Mouse (Mus musculus) hindbrain, embryonic 12.5 days (tissue): ENCODE results near the gene Pitpnm1. TPM values are rescaled to one million over a fixed set of nuclear protein-coding genes. Genes with fewer than 3 reads are reported as not detected.
"Not testable (repeated sequence)": the region's sequence is repeated elsewhere in the genome, so short reads cannot be mapped to it uniquely, and the experiment has no call there.

ENCODE experiments used
- ATAC-seq: fragments of 200-750 bp; cut with Nextera tagmentation; 2 replicates; pipeline ENCODE4 v1.8.0; 2017; ENCODE audit warnings: moderate TSS enrichment; ENCODE audit not compliant: low FRiP score
- H3K27ac ChIP-seq: fragments of 300-500 bp; sonication (generic); 2 replicates; pipeline ENCODE4 v1.5.1; 2016; ENCODE audit warnings: mild to moderate bottlenecking
- H3K27me3 ChIP-seq: fragments of 300-500 bp; sonication (generic); 2 replicates; pipeline ENCODE4 v1.6.1; 2016; ENCODE audit warnings: mild to moderate bottlenecking
- H3K36me3 ChIP-seq: fragments of 300-500 bp; sonication (generic); 2 replicates; pipeline ENCODE4 v1.6.1; 2016; ENCODE audit warnings: mild to moderate bottlenecking
- H3K4me1 ChIP-seq: fragments of 300-500 bp; sonication (generic); 2 replicates; pipeline ENCODE4 v1.6.1; 2016
- H3K4me2 ChIP-seq: fragments of 300-500 bp; sonication (generic); replicated peaks from 2 replicates; pipeline ENCODE4 v1.6.1; 2016; ENCODE audit warnings: mild to moderate bottlenecking
- H3K4me3 ChIP-seq: fragments of 300-500 bp; sonication (generic); 2 replicates; pipeline ENCODE4 v1.5.1; 2016; ENCODE audit warnings: mild to moderate bottlenecking
- H3K9ac ChIP-seq: fragments of 300-500 bp; sonication (generic); 2 replicates; pipeline ENCODE4 v1.6.1; 2016; ENCODE audit warnings: mild to moderate bottlenecking, moderate library complexity
- H3K9me3 ChIP-seq: fragments of 300-500 bp; sonication (generic); replicated peaks from 2 replicates; pipeline ENCODE4 v1.6.1; 2016; ENCODE audit warnings: mild to moderate bottlenecking
- WGBS: fragments of 180-500 bp; shearing (Covaris S2); methylation state at CpG from one replicate; pipeline ENCODE4 v1.1.7; 2016; 5-methylcytosine and 5-hydroxymethylcytosine counted together
- polyA plus RNA-seq: library from polyadenylated mRNA; unstranded; fragments of >200 nt; fragmentation: Nextera tagmentation; extraction: Ambion mirVana; gene quantifications from 2 replicates; pipeline ENCODE4 v1.2.1, GENCODE M21; 2016

Pitpnm1 gene
- polyA plus RNA-seq, 1 experiment from 2014 or later: 24.4 TPM

DNA sequence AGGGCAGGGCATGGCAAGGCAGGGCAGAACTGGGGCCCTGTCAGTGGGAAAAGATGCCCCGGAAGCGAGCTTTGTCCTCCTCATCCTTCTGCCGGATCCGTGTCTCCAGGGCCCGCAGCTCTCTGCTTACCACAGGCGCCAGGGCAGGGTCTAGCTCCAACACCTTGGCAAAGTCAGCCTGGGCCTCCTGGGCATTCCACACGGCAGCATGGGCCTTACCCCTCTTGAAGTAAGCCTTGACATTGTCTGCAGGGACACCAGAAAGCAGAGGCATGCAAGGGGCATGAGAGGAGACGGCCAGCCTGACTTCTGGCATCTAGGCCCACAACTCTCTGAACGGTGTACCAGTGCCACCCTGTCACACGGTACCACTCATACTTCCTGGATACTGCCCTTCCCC lies 14.8 kb downstream of the Pitpnm1 start:
- H3K4me3 ChIP-seq: no peak overlapping the region
- H3K27ac ChIP-seq: no peak overlapping the region
- H3K9me3 ChIP-seq: no peaks in the 10 kb centered on the region
- 94% methylated on average over 10 of the region's 10 CpGs for WGBS
- H3K4me1 ChIP-seq: no peaks in the 10 kb centered on the region
- no peak for ATAC-seq
- H3K27me3 ChIP-seq: no peaks in the 10 kb centered on the region
- peaks cover 65% of the 10 kb centered on the region for H3K36me3 ChIP-seq
- no peak overlapping the region for H3K9ac ChIP-seq
- no peak overlapping the region for H3K4me2 ChIP-seq

DNA sequence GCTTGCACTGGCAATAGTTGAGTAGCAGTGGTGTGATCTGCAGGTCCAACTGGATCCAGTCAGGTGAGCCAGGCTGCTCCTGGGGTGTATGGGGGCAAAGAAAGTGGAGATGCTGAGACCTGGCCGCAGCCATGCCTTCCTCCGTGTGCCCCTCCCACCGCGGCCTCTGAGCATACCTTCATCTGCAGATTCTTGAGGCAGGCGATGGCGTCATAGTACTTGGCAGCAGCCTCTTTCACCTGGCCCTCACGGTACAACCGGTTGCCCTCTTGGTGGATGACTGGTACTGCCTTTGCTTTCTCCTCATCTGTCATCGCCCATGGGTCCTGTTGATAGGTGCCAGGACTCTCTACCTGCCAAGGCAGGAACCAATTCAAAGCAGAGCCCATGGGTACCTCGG lies 15.3 kb downstream of the Pitpnm1 start:
- Histone ChIP-seq H3K4me2 (no peak overlapping the region), H3K4me3 (no peak overlapping the region), H3K27me3 (no peaks in the 10 kb centered on the region), H3K9ac (no peak overlapping the region), H3K9me3 (no peaks in the 10 kb centered on the region), H3K36me3 (peaks cover 65% of the 10 kb centered on the region), H3K4me1 (peaks cover 2% of the 10 kb centered on the region), H3K27ac (no peak overlapping the region)
- 95% methylated on average over 10 of the region's 10 CpGs for WGBS
- ATAC-seq: no peak

DNA sequence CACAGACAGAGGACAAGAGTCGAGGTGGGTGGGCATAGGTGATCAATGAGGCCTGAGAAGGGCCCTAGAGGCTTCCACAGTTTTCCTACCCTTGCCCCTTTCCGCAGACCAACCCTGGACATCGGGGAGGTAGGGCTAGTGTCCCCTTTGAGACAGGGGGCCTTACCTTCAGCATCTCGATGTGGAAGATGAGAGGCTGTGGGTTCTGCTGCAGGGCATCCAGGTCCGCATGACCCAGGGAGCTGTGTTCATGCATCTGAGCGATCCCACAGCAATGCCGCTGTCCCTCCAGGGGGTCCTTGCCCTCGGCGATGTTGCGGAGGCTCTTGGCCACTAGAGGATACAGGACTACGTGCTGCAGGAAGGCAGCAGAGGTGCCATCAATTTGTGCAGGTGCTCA lies 16.0 kb downstream of the Pitpnm1 start:
- Histone ChIP-seq H3K4me2 (no peak overlapping the region), H3K36me3 (peaks cover 65% of the 10 kb centered on the region), H3K4me3 (no peak overlapping the region), H3K4me1 (peaks cover 9% of the 10 kb centered on the region), H3K9me3 (no peaks in the 10 kb centered on the region), H3K27me3 (no peaks in the 10 kb centered on the region), H3K27ac (no peak overlapping the region), H3K9ac (no peak overlapping the region)
- 83% methylated on average over 11 of the region's 11 CpGs for WGBS
- ATAC-seq: no peak

DNA sequence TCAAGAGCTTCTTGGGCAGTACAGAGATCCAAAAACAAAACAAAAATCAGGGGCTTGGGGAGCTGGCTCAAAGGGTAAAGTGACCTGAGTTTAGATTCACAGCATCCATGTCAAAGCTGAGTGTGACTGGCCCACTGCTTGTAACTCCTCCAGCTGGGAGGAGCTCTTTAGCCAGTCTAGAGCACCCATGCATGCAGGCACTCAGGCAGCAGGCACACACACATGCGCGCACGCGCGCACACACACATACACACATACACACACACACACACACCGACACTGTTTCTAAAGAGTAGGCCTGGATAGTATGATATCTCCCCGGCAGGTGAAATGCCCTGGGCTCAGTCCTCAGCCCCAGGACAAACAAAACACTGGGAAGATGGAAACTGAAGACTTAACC lies 17.2 kb downstream of the Pitpnm1 start:
- H3K27ac ChIP-seq: no peak overlapping the region
- ATAC-seq: no peak
- no peak overlapping the region for H3K4me2 ChIP-seq
- H3K4me3 ChIP-seq: no peak overlapping the region
- no peaks in the 10 kb centered on the region for H3K27me3 ChIP-seq
- H3K9me3 ChIP-seq: no peaks in the 10 kb centered on the region
- H3K4me1 ChIP-seq: peaks cover 11% of the 10 kb centered on the region
- no peak overlapping the region for H3K9ac ChIP-seq
- H3K36me3 ChIP-seq: peaks cover 56% of the 10 kb centered on the region
- WGBS: 98% methylated on average over 7 of the region's 7 CpGs

DNA sequence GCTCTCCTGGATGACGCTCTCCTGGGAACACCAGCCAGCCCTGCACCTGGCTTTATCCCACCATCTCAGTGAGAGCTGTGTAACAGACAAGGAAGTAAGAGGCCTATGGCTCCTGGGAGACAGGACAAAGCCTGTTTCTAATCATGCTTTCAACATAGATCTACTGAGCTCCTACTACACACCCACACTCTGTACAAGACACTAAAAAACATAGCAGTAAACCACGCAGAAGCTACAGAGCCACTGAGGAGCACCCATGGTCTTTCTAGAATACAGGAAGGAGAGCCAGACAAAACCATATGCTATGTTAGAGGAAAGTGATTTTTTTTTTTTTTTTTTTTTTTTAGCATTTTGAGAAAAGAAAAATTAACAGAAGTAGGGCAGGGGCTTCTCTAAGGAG lies 18.6 kb downstream of the Pitpnm1 start:
- peaks cover 45% of the 10 kb centered on the region for H3K36me3 ChIP-seq
- ATAC-seq: no peak

DNA sequence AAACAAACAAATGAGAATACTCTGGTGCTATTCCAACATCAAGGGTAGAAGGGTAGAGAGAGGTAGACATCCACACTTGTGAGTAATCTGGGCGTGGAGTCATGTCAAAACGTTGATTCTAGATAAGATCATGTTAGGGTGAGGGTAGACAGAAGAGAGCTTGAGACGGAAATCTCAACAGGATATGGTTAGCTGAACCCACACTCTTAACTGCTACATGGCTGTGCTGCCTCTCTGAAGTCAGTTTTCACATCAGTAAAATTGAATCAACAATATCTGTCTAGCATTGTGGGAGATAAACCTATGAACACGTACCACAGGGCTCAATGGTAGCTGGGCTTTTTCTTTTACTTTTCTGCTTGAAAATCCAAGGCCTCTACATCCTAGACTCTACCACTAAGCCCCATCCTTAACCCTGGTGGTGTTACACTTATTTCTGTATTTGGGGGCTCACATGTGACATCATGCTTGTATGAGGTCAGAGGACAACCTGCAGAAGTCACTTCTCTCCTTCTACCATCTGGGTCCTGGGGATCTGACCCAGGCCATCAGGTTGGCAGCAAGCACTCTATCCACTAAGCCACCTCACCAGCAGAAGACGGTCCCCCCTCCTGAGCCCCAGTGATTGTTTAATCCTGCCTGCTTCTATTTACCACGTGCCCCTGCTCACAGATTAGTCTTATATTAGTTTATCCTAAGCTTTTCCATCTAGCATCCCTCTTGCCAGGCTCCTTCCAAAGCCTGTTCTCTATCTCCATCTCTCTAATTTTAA lies 20.1 kb downstream of the Pitpnm1 start:
- no peaks in the 10 kb centered on the region for H3K27me3 ChIP-seq
- ATAC-seq: no peak
- no peaks in the 10 kb centered on the region for H3K9me3 ChIP-seq
- peaks cover 11% of the 10 kb centered on the region for H3K4me1 ChIP-seq
- 0 out of 2 replicates have a peak overlapping the region, but pooled peaks have one; percentile 43 for H3K4me3 ChIP-seq
- H3K36me3 ChIP-seq: peaks cover 29% of the 10 kb centered on the region
- peak overlapping the region; percentile 49 for H3K4me2 ChIP-seq
- WGBS: 93% methylated on average over 6 of the region's 6 CpGs
- no peak overlapping the region for H3K27ac ChIP-seq
- H3K9ac ChIP-seq: no peak overlapping the region

More for the DNA sequence above, 18.6 kb downstream of the Pitpnm1 start:
- Histone ChIP-seq H3K4me1 (peaks cover 11% of the 10 kb centered on the region), H3K9me3 (no peaks in the 10 kb centered on the region), H3K4me2 (no peak overlapping the region), H3K4me3 (no peak overlapping the region), H3K9ac (no peak overlapping the region), H3K27me3 (no peaks in the 10 kb centered on the region), H3K27ac (no peak overlapping the region)
- WGBS: 95% methylated on average over 2 of the region's 2 CpGs

DNA sequence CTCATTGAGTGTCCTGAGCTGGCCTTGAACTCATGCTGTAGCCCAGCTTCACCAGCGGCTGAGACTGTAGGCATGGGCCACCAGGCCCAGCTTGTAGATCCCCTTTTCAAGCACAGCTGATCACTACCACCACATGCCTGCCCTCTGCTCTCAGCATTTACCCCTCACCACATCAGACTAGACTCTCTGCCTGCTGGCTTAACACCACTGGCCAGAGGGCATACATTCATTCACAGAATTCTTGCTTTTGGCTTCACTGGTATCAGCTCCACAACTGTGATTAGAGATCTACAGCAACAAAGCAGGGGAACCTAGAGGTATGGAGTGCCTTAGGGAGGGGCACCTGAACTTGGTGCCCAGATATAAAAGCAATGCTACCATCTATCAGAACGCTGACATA lies 20.7 kb downstream of the Pitpnm1 start:
- Histone ChIP-seq H3K4me2 (peak overlapping the region; percentile 49), H3K9me3 (no peaks in the 10 kb centered on the region), H3K27ac (no peak overlapping the region), H3K4me3 (0 out of 2 replicates have a peak overlapping the region, but pooled peaks have one; percentile 43), H3K27me3 (no peaks in the 10 kb centered on the region), H3K36me3 (peaks cover 23% of the 10 kb centered on the region), H3K4me1 (peaks cover 14% of the 10 kb centered on the region), H3K9ac (no peak overlapping the region)
- no peak for ATAC-seq
- WGBS: 99% methylated on average over 2 of the region's 2 CpGs

DNA sequence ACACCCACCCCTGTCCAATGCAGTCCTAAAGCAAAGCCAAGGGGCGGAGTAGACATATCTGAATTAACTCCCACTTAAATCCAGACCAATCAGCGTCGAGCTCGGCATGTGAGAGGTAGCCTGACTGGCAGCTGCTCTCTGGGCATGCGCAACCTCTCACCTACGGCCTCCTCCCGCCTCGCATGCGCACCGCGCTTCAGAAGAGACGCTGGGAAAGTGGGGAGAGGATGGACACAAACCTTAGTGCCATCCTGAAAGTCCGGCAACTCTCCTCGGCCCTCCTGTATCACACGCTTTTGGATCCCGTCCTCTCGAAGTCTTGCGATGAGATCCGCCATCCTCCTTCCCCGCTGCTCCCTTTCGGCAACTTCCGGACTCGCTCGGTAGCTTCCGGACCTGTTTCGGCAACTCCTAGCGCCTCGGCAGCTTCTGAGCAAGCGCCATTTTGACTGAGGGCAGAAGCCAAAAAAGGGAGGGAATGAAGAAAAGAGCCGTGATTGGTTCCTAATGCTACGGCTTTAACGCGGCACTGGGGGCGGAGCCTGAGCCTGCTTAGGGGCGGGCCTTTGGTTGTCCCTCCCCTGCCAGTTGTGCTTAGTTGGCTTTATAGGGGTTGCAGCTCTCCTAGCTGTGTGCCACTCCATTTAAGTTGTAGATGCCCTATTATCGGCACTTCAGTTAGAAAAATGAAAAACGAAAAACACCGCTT lies 21.5 kb downstream of the Pitpnm1 start:
- Histone ChIP-seq H3K27ac (peak overlapping the region; percentile 85), H3K36me3 (peaks cover 17% of the 10 kb centered on the region; the same call in 1 of the 2 replicates), H3K4me2 (peak overlapping the region; percentile 49), H3K9ac (peak overlapping the region; percentile 50; the same call in 1 of the 2 replicates), H3K4me1 (peaks cover 14% of the 10 kb centered on the region), H3K9me3 (no peaks in the 10 kb centered on the region), H3K27me3 (no peaks in the 10 kb centered on the region), H3K4me3 (peak overlapping the region; percentile 43)
- ATAC-seq: peak; percentile 79
- 4% methylated on average over 38 of the region's 38 CpGs for WGBS

DNA sequence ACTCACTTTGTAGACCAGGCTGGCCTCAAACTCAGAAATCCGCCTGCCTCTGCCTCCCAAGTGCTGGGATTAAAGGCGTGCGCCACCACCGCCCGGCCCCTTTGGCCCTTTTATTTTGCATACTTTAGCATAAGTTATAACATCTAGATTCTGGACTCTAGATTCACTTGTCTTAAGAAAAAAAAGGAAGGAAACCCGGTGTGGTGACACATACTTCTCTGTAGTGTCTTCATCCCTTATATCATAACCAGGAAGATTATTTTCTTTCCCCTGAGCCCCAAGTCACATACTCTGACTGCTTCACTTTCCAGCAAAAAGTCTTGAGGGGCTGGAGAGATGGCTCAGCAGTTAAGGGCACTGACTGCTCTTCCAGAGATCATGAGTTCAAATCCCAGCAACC lies 22.1 kb downstream of the Pitpnm1 start:
- not testable (repeated sequence) for ATAC-seq, H3K27ac ChIP-seq, H3K4me3 ChIP-seq, H3K9me3 ChIP-seq, H3K27me3 ChIP-seq, H3K9ac ChIP-seq
- H3K4me1 ChIP-seq: peaks cover 20% of the 10 kb centered on the region
- WGBS: 55% methylated on average over 6 of the region's 6 CpGs
- H3K4me2 ChIP-seq: peak overlapping the region; percentile 49
- peaks cover 11% of the 10 kb centered on the region; the same call in 1 of the 2 replicates for H3K36me3 ChIP-seq

DNA sequence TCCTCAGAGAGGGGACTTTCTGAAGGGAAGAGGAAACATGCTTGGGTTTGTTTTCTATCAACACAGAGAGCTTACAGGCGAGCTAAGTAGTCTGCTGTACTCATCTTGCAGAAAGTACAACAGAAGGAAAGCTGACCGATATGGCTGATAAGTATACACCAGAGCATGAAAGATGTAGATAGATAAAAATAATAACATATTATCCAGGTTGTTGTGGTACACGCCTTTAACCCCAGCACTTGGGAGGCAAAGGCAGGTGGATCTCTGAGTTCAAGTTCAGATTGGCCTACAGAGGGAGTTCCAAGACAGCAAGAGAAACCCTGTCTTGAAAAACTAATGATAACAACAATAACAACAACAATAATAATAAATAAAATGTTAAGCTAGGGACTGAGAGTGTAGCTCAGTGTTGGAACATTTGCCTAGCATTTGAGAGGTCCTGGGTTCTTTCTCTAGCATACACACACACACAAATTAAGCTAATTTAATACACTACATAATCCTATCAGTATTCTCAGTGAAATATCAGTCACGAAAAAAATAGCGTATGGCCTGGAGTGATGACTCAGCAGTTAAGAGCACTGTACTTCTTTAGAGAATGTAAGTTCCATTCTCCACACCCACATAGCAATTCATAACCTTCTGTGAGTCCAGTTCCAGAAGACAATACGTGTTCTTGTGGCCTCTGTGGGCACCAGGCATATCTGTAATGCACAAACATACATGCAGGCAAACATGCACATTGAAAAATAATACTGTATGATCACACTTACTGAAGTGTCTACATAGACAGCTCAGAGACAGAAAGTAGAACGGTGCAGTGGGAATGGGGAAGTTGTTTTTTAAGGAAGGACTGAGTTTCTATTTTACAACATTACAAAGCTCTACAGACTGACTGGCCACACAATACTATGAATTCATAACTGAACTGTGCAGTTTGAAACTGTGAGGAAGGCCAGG lies 22.9 kb downstream of the Pitpnm1 start:
- ATAC-seq: no peak
- Histone ChIP-seq H3K4me3 (no peak overlapping the region), H3K9me3 (no peaks in the 10 kb centered on the region), H3K36me3 (peaks cover 6% of the 10 kb centered on the region), H3K9ac (no peak overlapping the region), H3K4me2 (no peak overlapping the region), H3K4me1 (peaks cover 28% of the 10 kb centered on the region), H3K27ac (no peak overlapping the region), H3K27me3 (no peaks in the 10 kb centered on the region)
- WGBS: 84% methylated on average over 7 of the region's 7 CpGs

DNA sequence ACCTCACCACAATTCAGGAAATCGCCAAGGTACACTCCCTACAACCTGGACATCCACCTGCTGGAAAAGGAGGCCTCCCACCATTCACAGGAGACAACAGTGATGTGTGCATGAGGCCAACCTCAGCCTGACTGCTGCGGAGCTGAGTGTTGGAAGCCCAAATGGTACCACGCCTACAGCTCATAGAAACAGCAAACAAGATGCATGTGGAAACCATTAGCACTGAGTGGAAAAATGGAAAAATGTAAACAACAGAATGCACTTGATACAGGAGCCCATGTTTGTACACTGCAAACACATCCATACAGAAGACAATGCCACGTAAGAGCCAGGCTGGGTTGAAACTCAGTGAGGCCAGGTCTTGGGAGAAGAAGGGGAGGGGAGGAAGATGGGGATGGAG lies 24.6 kb downstream of the Pitpnm1 start:
- H3K27ac ChIP-seq: no peak overlapping the region
- no peak overlapping the region for H3K4me2 ChIP-seq
- no peak for ATAC-seq
- no peaks in the 10 kb centered on the region for H3K27me3 ChIP-seq
- H3K9ac ChIP-seq: no peak overlapping the region
- WGBS: 82% methylated on average over 4 of the region's 4 CpGs
- peaks cover 29% of the 10 kb centered on the region for H3K4me1 ChIP-seq
- H3K4me3 ChIP-seq: no peak overlapping the region
- H3K36me3 ChIP-seq: peaks cover 17% of the 10 kb centered on the region
- no peaks in the 10 kb centered on the region for H3K9me3 ChIP-seq

DNA sequence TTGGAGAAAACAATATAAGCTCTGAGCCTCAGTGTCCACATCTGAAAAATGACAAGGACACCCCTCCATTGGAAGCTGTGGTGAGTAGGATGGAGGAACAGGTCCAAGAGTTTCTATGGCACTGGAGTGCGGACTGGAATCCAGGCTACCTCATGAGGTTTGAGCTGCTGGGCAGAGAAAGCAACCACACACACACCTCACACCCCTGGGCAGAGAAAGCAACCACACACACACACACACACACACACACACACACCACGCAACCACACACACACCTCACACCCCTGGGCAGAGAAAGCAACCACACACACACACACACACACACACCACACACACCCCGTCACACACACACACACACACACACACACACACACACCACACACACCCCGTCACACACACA lies 25.5 kb downstream of the Pitpnm1 start:
- not testable (repeated sequence) for H3K9me3 ChIP-seq, ATAC-seq, H3K27me3 ChIP-seq
- WGBS: 61% methylated on average over 1 of the region's 4 CpGs
- peaks cover 25% of the 10 kb centered on the region for H3K36me3 ChIP-seq
- H3K4me2 ChIP-seq: peak overlapping the region; percentile 67
- peak overlapping the region; percentile 64; the same call in 1 of the 2 replicates for H3K27ac ChIP-seq
- peak overlapping the region; percentile 76 for H3K9ac ChIP-seq
- H3K4me1 ChIP-seq: peaks cover 25% of the 10 kb centered on the region
- H3K4me3 ChIP-seq: peak overlapping the region; percentile 62
